Mouse (Mus musculus) adrenal gland, postnatal 25 days (tissue): ENCODE data around the gene Marveld3. TPM values are rescaled to one million over a fixed set of nuclear protein-coding genes. Genes with fewer than 3 reads are reported as not detected.
A peak's percentile ranks its signal among the peaks of the same experiment; 100 is the strongest.

Experiments used
- DNase-seq: peaks from one replicate; pipeline ENCODE4 v3.0.0; 2021; ENCODE audit warnings: mixed read lengths
- total RNA-seq: library from RNA; stranded (reverse); gene quantifications from 2 replicates; pipeline ENCODE4 v1.2.3, GENCODE M21; 2021

Marveld3 gene
- total RNA-seq, 1 experiment from 2014 or later, result not detected

GRCm38 (mm10) chr8:109964106-109964505, 2.1 kb upstream of the Marveld3 start:
- no peak for DNase-seq

GRCm38 (mm10) chr8:109963421-109963820, 1.4 kb upstream of the Marveld3 start:
- no peak for DNase-seq

GRCm38 (mm10) chr8:109962896-109963295, 893 bp upstream of the Marveld3 start:
- no peak for DNase-seq

- no peak for DNase-seq
Measured at GRCm38 (mm10) chr8:109959112-109959511, 2.9 kb downstream of the Marveld3 start.

- DNase-seq, result peak; percentile 26
Measured at GRCm38 (mm10) chr8:109958036-109958655, 3.9 kb downstream of the Marveld3 start.

- DNase-seq, result no peak
Measured at GRCm38 (mm10) chr8:109957167-109958028, 4.6 kb downstream of the Marveld3 start.

GRCm38 (mm10) chr8:109954486-109954948, 7.5 kb downstream of the Marveld3 start:
- DNase-seq, result no peak

- DNase-seq, result no peak
Measured at GRCm38 (mm10) chr8:109952171-109952570, 9.8 kb downstream of the Marveld3 start.

GRCm38 (mm10) chr8:109948285-109948564, 13.8 kb downstream of the Marveld3 start:
- no peak for DNase-seq

- peak; percentile 32 for DNase-seq
Measured at GRCm38 (mm10) chr8:109947447-109948284, 14.3 kb downstream of the Marveld3 start.

- no peak for DNase-seq
Measured at GRCm38 (mm10) chr8:109946272-109946671, 15.7 kb downstream of the Marveld3 start.

GRCm38 (mm10) chr8:109945694-109946093, 16.3 kb downstream of the Marveld3 start:
- DNase-seq, result no peak

- DNase-seq, result no peak
Measured at GRCm38 (mm10) chr8:109945153-109945632, 16.8 kb downstream of the Marveld3 start.

- DNase-seq, result no peak
Measured at GRCm38 (mm10) chr8:109941606-109942360, 20.2 kb downstream of the Marveld3 start.

- DNase-seq, result peak; percentile 39
Measured at GRCm38 (mm10) chr8:109920406-109921390, 41.3 kb downstream of the Marveld3 start.

- DNase-seq, result peak; percentile 41
Measured at GRCm38 (mm10) chr8:109917277-109917676, 44.7 kb downstream of the Marveld3 start.

- DNase-seq, result no peak
Measured at GRCm38 (mm10) chr8:109907376-109907775, 54.6 kb downstream of the Marveld3 start.

- no peak for DNase-seq
Measured at GRCm38 (mm10) chr8:109906907-109907306, 55.1 kb downstream of the Marveld3 start.

- no peak for DNase-seq
Measured at GRCm38 (mm10) chr8:109904928-109905668, 56.9 kb downstream of the Marveld3 start.
